Mouse (Mus musculus) kidney, embryonic 14.5 days (tissue): ENCODE measurements around the gene Rnf227. TPM values are rescaled to one million over a fixed set of nuclear protein-coding genes. Genes with fewer than 3 reads are reported as not detected.

Source experiments
- ATAC-seq: fragments of 200-750 bp; cut with Nextera tagmentation; 2 replicates; pipeline ENCODE4 v1.8.0; 2017; ENCODE audit warnings: moderate number of reproducible peaks, mild to moderate bottlenecking, moderate TSS enrichment, moderate library complexity; ENCODE audit not compliant: low FRiP score, low TSS enrichment
- H3K27ac ChIP-seq: fragments of 300-500 bp; sonication (generic); 2 replicates; pipeline ENCODE4 v1.5.1; 2014; ENCODE audit warnings: low read depth, mild to moderate bottlenecking, low read length, moderate library complexity, mixed read lengths
- H3K27me3 ChIP-seq: fragments of 300-500 bp; sonication (generic); 2 replicates; pipeline ENCODE4 v1.6.1; 2014; ENCODE audit warnings: mild to moderate bottlenecking, low read length; ENCODE audit not compliant: control insufficient read depth, insufficient read depth
- H3K36me3 ChIP-seq: fragments of 300-500 bp; sonication (generic); 2 replicates; pipeline ENCODE4 v1.6.1; 2014; ENCODE audit warnings: low read length, mixed read lengths; ENCODE audit not compliant: control insufficient read depth, insufficient read depth
- H3K4me1 ChIP-seq: fragments of 300-500 bp; sonication (generic); 2 replicates; pipeline ENCODE4 v1.6.1; 2014; ENCODE audit warnings: low read length, mixed read lengths; ENCODE audit not compliant: control insufficient read depth, insufficient read depth
- H3K4me2 ChIP-seq: fragments of 300-500 bp; sonication (generic); replicated peaks from 2 replicates; pipeline ENCODE4 v1.6.1; 2014; ENCODE audit warnings: low read depth, mild to moderate bottlenecking, low read length
- H3K4me3 ChIP-seq: fragments of 300-500 bp; sonication (generic); 2 replicates; pipeline ENCODE4 v1.5.1; 2014; ENCODE audit warnings: mild to moderate bottlenecking, low read length
- H3K9ac ChIP-seq: fragments of 300-500 bp; sonication (generic); 2 replicates; pipeline ENCODE4 v1.6.1; 2014; ENCODE audit warnings: low read depth, mild to moderate bottlenecking, low read length, moderate library complexity
- H3K9me3 ChIP-seq: fragments of 300-500 bp; sonication (generic); 2 replicates; pipeline ENCODE4 v1.6.1; 2016; ENCODE audit warnings: low read length; ENCODE audit not compliant: control insufficient read depth
- WGBS: fragments of 180-500 bp; shearing (Covaris S2); extraction: QIAGEN DNeasy Blood & Tissue Kit; methylation state at CpG from one replicate; pipeline ENCODE4 v1.1.7; 2014; 5-methylcytosine and 5-hydroxymethylcytosine counted together
- polyA plus RNA-seq: library from polyadenylated mRNA; unstranded; fragments of >200 nt; fragmentation: Nextera tagmentation; extraction: Ambion mirVana; gene quantifications from 2 replicates; pipeline ENCODE4 v1.2.1, GENCODE M21; 2014

Rnf227 gene
- polyA plus RNA-seq, 1 experiment from 2014 or later: 16.4 TPM

DNA sequence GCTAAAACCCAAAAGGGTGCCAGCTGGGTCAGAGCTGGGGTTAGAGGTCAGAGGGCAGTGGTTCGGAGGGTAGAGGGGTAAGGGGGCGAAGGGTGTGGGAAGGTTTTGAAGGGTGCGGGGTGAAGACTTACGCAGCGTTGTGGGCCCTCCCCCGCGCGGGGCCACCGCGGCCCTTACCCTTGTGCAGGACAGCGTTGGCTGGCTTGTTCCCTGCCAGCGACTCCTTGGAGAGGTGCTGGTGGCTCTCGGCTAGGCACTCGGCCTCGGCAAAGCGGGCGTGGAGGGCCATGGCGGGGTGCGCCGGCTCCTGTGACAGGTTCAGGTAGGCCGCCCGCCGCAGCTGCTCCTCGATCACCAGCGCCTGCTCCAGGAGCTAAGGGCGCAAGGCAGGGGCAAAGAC is 6.2 kb downstream of the Rnf227 start:
- Histone ChIP-seq H3K9me3 (no peaks in the 10 kb centered on the region), H3K27me3 (no peaks in the 10 kb centered on the region), H3K9ac (no peak overlapping the region), H3K36me3 (peaks cover 84% of the 10 kb centered on the region), H3K4me2 (no peak overlapping the region), H3K27ac (no peak overlapping the region), H3K4me1 (peaks cover under 1% of the 10 kb centered on the region; the same call in 1 of the 2 replicates), H3K4me3 (no peak overlapping the region)
- WGBS: 92% methylated on average over 26 of the region's 26 CpGs
- no peak for ATAC-seq

DNA sequence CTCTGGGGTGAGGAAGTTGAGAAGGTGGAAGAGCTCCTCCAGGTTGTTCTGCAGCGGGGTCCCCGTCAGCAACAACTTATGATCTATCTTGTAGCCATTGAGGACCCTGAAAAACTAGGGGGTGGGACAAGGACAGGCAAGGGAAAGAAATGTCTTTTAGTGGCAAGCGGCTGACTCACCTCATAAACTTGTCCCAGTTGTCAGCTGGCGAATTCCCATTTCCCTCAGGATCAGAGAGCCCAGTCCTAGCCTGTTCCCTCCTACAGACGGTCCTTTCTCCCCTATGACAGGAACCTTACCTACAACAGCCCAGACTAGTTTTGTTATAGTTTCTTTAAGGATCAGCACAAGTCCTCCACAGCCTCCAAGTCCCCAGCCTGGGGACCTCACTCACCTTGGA is 16.3 kb downstream of the Rnf227 start:
- peaks cover 97% of the 10 kb centered on the region for H3K36me3 ChIP-seq
- 81% methylated on average over 5 of the region's 5 CpGs for WGBS
- H3K4me3 ChIP-seq: no peak overlapping the region
- H3K27ac ChIP-seq: no peak overlapping the region
- H3K4me1 ChIP-seq: no peaks in the 10 kb centered on the region
- H3K27me3 ChIP-seq: no peaks in the 10 kb centered on the region
- no peak overlapping the region for H3K9ac ChIP-seq
- no peaks in the 10 kb centered on the region for H3K9me3 ChIP-seq
- H3K4me2 ChIP-seq: no peak overlapping the region
- no peak for ATAC-seq

GRCm38 (mm10) chr11:69357690-69358089 is 17.4 kb downstream of the Rnf227 start:
- no peak overlapping the region for H3K4me2 ChIP-seq
- H3K27me3 ChIP-seq: no peaks in the 10 kb centered on the region
- 72% methylated on average over 12 of the region's 12 CpGs for WGBS
- H3K4me3 ChIP-seq: no peak overlapping the region
- ATAC-seq: no peak
- no peak overlapping the region for H3K27ac ChIP-seq
- H3K9me3 ChIP-seq: no peaks in the 10 kb centered on the region
- H3K4me1 ChIP-seq: no peaks in the 10 kb centered on the region
- peaks cover 96% of the 10 kb centered on the region for H3K36me3 ChIP-seq
- no peak overlapping the region for H3K9ac ChIP-seq

DNA sequence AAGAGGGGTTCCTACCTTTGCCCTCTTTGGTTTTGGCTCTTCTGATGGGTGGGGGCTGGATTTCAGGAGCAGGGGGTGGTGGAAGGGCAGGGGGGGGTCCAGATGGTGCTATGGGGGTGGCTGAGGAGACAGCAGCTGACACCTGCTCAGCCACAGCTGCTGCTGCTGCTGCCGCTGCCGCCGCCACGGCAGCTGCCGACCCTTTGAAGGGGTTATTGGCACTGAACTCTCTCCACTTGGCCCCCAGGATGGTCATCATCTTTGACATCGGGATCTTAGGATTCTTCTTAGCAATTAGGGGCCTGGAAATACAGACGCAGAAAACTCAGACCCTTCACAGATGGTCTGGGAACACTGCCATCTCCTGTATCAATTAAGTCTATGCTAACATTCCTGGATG is 21.8 kb downstream of the Rnf227 start:
- H3K27ac ChIP-seq: no peak overlapping the region
- no peak overlapping the region for H3K4me2 ChIP-seq
- WGBS: 63% methylated on average over 7 of the region's 7 CpGs
- no peaks in the 10 kb centered on the region for H3K9me3 ChIP-seq
- H3K4me1 ChIP-seq: peaks cover 23% of the 10 kb centered on the region
- no peak overlapping the region for H3K4me3 ChIP-seq
- ATAC-seq: no peak
- no peaks in the 10 kb centered on the region for H3K27me3 ChIP-seq
- peaks cover 73% of the 10 kb centered on the region for H3K36me3 ChIP-seq
- no peak overlapping the region for H3K9ac ChIP-seq

DNA sequence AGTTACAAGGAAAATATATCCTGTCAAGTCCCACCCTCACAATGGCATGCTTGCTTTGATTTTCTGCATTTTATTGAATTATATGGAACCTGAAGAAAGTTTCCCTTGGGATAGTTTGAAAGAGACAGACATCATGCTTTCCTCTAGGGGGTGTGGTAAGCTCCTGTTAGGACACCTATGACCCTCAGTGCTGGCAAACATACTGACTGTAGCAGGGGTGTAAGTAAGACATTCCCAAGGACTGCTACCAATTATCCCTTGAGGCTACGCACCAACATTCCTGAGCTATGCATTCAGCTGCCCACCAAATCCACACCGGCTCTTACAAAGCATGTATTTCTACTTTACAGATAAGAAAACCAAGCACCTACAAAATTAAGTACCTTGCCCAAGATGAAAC is 22.2 kb downstream of the Rnf227 start:
- Histone ChIP-seq H3K9me3 (no peaks in the 10 kb centered on the region), H3K9ac (no peak overlapping the region), H3K4me1 (peaks cover 23% of the 10 kb centered on the region), H3K27me3 (no peaks in the 10 kb centered on the region), H3K27ac (no peak overlapping the region), H3K4me2 (no peak overlapping the region), H3K4me3 (no peak overlapping the region), H3K36me3 (peaks cover 68% of the 10 kb centered on the region)
- ATAC-seq: no peak
- 72% methylated on average over 2 of the region's 2 CpGs for WGBS

- H3K27me3 ChIP-seq: no peaks in the 10 kb centered on the region
- no peak for ATAC-seq
- peak overlapping the region; percentile 66; the same call in 1 of the 2 replicates for H3K9ac ChIP-seq
- H3K27ac ChIP-seq: peak overlapping the region; percentile 100
- no peaks in the 10 kb centered on the region for H3K9me3 ChIP-seq
- H3K4me1 ChIP-seq: peaks cover 28% of the 10 kb centered on the region
- whole genome bisulfite sequencing: 37% methylated on average over 8 of the region's 8 CpGs
- peak overlapping the region; percentile 94; the same call in 1 of the 2 replicates for H3K4me3 ChIP-seq
- H3K36me3 ChIP-seq: peaks cover 49% of the 10 kb centered on the region
- H3K4me2 ChIP-seq: peak overlapping the region; percentile 84
Measured at GRCm38 (mm10) chr11:69364376-69364775, 24.1 kb downstream of the Rnf227 start.

DNA sequence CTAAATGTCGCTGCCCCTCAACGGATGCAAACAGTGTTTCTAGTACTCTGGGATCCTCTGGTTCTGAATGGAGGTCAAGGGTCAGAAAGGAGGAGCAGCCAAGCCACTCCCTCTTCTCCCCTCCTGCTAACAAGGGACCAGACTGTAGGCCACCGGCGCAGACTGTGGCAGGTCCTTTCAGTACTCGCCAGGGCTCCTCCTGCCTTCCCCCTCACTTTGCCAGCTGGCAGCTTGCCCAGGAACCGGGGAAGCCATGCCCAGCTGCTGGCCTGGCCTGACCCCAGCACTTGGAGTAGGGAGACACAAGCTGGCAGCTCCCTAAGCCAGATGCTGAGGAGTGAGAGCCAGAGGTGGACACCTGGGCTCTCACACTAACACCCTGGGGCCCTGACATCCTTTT is 24.6 kb downstream of the Rnf227 start:
- Histone ChIP-seq H3K9me3 (no peaks in the 10 kb centered on the region), H3K4me3 (peak overlapping the region; percentile 94), H3K9ac (peak overlapping the region; percentile 66; the same call in 1 of the 2 replicates), H3K27me3 (no peaks in the 10 kb centered on the region), H3K36me3 (peaks cover 44% of the 10 kb centered on the region), H3K4me2 (peak overlapping the region; percentile 84), H3K27ac (peak overlapping the region; percentile 100), H3K4me1 (peaks cover 28% of the 10 kb centered on the region)
- WGBS: 4% methylated on average over 6 of the region's 6 CpGs
- ATAC-seq: peak; percentile 25

- peak overlapping the region; percentile 84 for H3K4me2 ChIP-seq
- no peaks in the 10 kb centered on the region for H3K9me3 ChIP-seq
- ATAC-seq: no peak
- H3K36me3 ChIP-seq: peaks cover 36% of the 10 kb centered on the region
- 12% methylated on average over 6 of the region's 6 CpGs for WGBS
- peak overlapping the region; percentile 66 for H3K9ac ChIP-seq
- no peaks in the 10 kb centered on the region for H3K27me3 ChIP-seq
- peaks cover 28% of the 10 kb centered on the region for H3K4me1 ChIP-seq
- H3K4me3 ChIP-seq: peak overlapping the region; percentile 94
- H3K27ac ChIP-seq: peak overlapping the region; percentile 100
Measured at GRCm38 (mm10) chr11:69365722-69366121, 25.5 kb downstream of the Rnf227 start.

DNA sequence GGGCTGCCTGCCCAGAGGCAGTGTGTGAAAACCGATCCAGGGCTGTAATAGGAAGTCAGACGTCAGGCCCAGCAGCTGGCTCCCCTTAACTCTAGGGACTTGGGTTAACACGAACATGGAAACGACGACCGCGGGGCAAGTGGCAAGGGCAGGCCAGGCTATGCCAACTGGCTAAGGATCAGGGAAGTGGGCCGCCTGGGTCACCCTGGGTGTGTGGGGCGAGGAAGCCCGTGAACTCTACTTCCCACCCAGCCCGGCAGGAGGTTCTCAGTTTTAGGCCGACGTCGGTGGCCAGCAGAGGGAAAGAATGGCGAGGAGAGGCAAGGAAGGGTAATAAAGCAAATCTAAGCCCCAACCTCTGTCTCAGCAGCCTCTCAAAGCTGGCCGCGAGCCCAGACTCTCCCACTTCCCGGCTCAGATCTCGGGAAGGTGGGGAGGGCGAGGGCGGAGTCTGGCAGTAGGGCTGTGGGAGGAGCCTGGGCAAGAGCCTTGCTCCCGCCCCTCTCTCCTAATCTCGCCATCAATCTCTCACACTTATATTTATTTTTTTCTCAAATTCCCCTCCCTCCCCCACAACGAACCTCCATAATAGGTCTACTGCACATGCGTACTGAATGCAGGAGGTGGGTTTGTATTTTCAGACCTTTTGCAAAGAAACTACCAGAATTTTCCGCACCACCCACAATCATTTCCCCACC is 26.0 kb downstream of the Rnf227 start:
- peaks cover 34% of the 10 kb centered on the region for H3K4me1 ChIP-seq
- 1% methylated on average over 26 of the region's 26 CpGs for WGBS

More for the DNA sequence above, 26.0 kb downstream of the Rnf227 start:
- H3K9ac ChIP-seq: peak overlapping the region; percentile 66
- peak overlapping the region; percentile 100 for H3K27ac ChIP-seq
- H3K9me3 ChIP-seq: no peaks in the 10 kb centered on the region
- no peaks in the 10 kb centered on the region for H3K27me3 ChIP-seq
- peak overlapping the region; percentile 94 for H3K4me3 ChIP-seq
- peak overlapping the region; percentile 84 for H3K4me2 ChIP-seq
- peak; percentile 81 for ATAC-seq
- peaks cover 30% of the 10 kb centered on the region for H3K36me3 ChIP-seq
